Mouse (Mus musculus) stomach, embryonic 14.5 days (tissue): ENCODE measurements at regions not wholly inside any gene's neighbourhood (a gene's known extent, or its start where the extent isn't known, plus 50 kb on each side); places are given as distances from the start of the nearest gene placed in this dataset.

ENCODE experiments used
- ATAC-seq: fragments of 200-750 bp; cut with Nextera tagmentation; 2 replicates; pipeline ENCODE4 v1.8.0; 2017; ENCODE audit warnings: low read depth, moderate TSS enrichment; ENCODE audit not compliant: insufficient number of reproducible peaks, insufficient read depth, low FRiP score
- H3K27ac ChIP-seq: fragments of 300-500 bp; sonication (generic); 2 replicates; pipeline ENCODE4 v1.5.1; 2014; ENCODE audit warnings: mild to moderate bottlenecking, low read length, moderate library complexity, mixed read lengths
- H3K27me3 ChIP-seq: fragments of 300-500 bp; sonication (generic); 2 replicates; pipeline ENCODE4 v1.6.1; 2014; ENCODE audit warnings: low read length, control low read depth, mixed read lengths; ENCODE audit not compliant: control insufficient read depth, insufficient read depth
- H3K36me3 ChIP-seq: fragments of 300-500 bp; sonication (generic); 2 replicates; pipeline ENCODE4 v1.6.1; 2014; ENCODE audit warnings: mild to moderate bottlenecking, control low read depth, low read length, moderate library complexity, mixed read lengths; ENCODE audit not compliant: control insufficient read depth, insufficient read depth
- H3K4me1 ChIP-seq: fragments of 300-500 bp; sonication (generic); 2 replicates; pipeline ENCODE4 v1.6.1; 2014; ENCODE audit warnings: low read length, control low read depth, mixed read lengths; ENCODE audit not compliant: control insufficient read depth, insufficient read depth
- H3K4me2 ChIP-seq: fragments of 300-500 bp; sonication (generic); replicated peaks from 2 replicates; pipeline ENCODE4 v1.6.1; 2014; ENCODE audit warnings: low read depth, low read length, control low read depth
- H3K4me3 ChIP-seq: fragments of 300-500 bp; sonication (generic); 2 replicates; pipeline ENCODE4 v1.5.1; 2014; ENCODE audit warnings: low read depth, low read length, control low read depth
- H3K9ac ChIP-seq: fragments of 300-500 bp; sonication (generic); replicated peaks from 2 replicates; pipeline ENCODE4 v1.6.1; 2014; ENCODE audit warnings: low read depth, mild to moderate bottlenecking, control low read depth, low read length, moderate library complexity, mixed read lengths
- H3K9me3 ChIP-seq: fragments of 300-500 bp; sonication (generic); 2 replicates; pipeline ENCODE4 v1.6.1; 2016; ENCODE audit warnings: low read depth, low read length, control low read depth; ENCODE audit not compliant: control insufficient read depth
- WGBS: fragments of 180-500 bp; shearing (Covaris S2); extraction: QIAGEN DNeasy Blood & Tissue Kit; methylation state at CpG from one replicate; pipeline ENCODE4 v1.1.7; 2014; 5-methylcytosine and 5-hydroxymethylcytosine counted together

DNA sequence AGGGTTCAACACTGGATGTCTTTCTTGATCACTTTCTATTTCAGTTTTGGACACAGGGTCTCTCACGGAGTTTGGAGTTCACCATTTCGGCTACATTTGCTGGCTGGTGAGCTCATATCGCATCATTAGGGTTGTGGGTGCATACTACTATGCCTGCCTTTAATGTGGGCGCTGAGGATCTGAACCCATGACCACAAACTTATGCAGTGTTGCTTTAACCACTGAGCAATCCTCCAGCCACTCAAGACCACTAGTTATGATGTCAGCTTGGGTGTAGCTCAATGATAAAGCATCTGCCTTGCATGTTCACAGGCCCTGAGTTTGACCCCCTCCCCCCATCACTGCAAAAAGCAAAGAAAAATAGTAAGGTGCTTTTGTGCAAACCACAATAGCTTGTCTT lies 178.8 kb upstream of the Ado start:
- Histone ChIP-seq H3K27me3 (no peaks in the 10 kb centered on the region), H3K27ac (no peak overlapping the region), H3K4me1 (no peaks in the 10 kb centered on the region), H3K9ac (no peak overlapping the region), H3K9me3 (no peaks in the 10 kb centered on the region), H3K36me3 (no peaks in the 10 kb centered on the region), H3K4me3 (no peak overlapping the region), H3K4me2 (no peak overlapping the region)
- 94% methylated on average over 4 of the region's 4 CpGs for WGBS
- no peak for ATAC-seq

DNA sequence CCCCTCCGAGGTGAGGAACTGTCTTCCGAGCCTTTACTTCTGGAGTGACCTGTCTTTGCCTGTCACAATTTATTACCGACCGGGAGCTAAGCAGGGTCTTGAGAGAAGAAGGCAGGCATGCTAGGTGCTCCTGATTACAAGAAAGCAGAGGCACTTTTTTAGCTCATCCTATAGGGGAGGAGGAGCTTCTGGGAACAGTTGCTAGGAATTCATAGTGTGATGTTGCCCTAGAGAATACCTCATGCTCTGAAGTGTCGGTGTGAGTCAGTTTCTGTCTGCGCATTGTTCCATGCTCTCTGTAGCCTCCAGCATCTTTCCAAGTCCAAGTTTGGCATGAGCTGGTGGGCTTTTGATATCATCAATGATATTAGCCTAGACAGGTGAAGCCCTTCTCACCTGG lies 178.0 kb upstream of the Ado start:
- ATAC-seq: no peak
- no peaks in the 10 kb centered on the region for H3K4me1 ChIP-seq
- H3K4me3 ChIP-seq: no peak overlapping the region
- no peaks in the 10 kb centered on the region for H3K9me3 ChIP-seq
- WGBS: 87% methylated on average over 6 of the region's 6 CpGs
- no peaks in the 10 kb centered on the region for H3K27me3 ChIP-seq
- H3K9ac ChIP-seq: no peak overlapping the region
- H3K27ac ChIP-seq: no peak overlapping the region
- H3K4me2 ChIP-seq: no peak overlapping the region
- H3K36me3 ChIP-seq: no peaks in the 10 kb centered on the region

DNA sequence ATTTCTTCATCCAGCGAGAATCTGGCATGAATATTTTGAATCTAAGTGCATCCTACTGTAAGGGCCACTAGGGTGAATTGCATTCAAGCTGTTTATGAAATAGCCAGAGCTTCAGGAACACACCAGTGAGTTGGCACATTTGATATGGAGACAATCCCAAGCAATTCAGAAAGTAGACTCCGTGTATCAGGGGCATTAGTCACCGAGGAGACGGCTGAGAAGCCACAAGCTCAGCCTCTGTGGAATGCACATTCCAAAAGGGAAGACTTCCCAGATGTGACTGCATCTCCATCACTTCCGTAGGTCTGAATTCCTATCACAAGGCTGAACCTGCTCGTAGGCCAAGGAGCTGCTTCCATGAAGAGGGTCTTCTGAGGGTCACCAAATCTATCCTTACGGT lies 177.6 kb upstream of the Ado start:
- no peaks in the 10 kb centered on the region for H3K36me3 ChIP-seq
- no peaks in the 10 kb centered on the region for H3K27me3 ChIP-seq
- H3K27ac ChIP-seq: no peak overlapping the region
- no peak overlapping the region for H3K9ac ChIP-seq
- no peaks in the 10 kb centered on the region for H3K4me1 ChIP-seq
- WGBS: 69% methylated on average over 7 of the region's 7 CpGs
- H3K9me3 ChIP-seq: no peaks in the 10 kb centered on the region
- no peak overlapping the region for H3K4me3 ChIP-seq
- no peak overlapping the region for H3K4me2 ChIP-seq
- ATAC-seq: no peak

DNA sequence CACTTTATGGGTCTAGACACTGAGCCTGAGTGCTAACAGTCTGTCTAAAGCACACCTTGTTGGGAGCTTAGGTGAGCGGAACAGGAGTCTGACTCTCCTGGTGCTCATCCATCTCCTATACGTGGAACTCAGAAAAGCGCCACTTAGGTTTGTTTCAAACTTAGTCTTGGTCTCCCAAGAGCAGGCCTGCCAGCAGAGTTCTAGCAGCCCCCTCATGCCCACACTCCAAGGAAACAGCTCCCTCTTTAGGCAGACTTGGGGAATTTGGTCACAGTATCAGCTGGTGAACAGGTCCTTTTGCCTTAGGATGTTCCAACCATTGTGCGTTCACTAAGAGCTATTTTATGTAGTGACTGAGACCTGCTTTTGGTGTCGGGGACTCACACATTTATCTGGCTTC lies 173.0 kb upstream of the Ado start:
- 44% methylated on average over 5 of the region's 5 CpGs for WGBS
- Histone ChIP-seq H3K4me2 (no peak overlapping the region), H3K9ac (no peak overlapping the region), H3K27ac (no peak overlapping the region), H3K4me1 (no peaks in the 10 kb centered on the region), H3K9me3 (no peaks in the 10 kb centered on the region), H3K4me3 (no peak overlapping the region), H3K27me3 (no peaks in the 10 kb centered on the region), H3K36me3 (no peaks in the 10 kb centered on the region)
- no peak for ATAC-seq

DNA sequence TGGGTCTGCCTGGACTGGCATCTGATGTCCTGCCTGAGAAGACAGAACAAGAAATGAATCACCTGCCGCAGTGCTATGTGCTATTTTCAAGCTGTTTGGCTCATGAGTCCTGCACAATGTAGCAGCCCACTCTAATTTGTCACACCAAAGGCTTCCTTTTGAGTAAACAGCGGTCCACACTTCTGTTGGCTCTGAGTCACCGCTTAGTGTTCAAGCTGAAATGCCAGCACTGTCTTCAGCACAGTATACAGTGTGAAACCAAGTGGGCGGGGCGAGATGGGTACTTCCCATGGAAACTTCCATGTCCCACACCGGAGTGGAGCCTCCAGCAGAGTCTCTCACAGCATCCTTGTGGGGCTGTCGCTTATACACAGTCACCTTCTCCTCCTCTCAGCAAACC lies 168.8 kb upstream of the Ado start:
- ATAC-seq: no peak
- Histone ChIP-seq H3K27me3 (no peaks in the 10 kb centered on the region), H3K4me1 (no peaks in the 10 kb centered on the region), H3K9ac (no peak overlapping the region), H3K4me2 (no peak overlapping the region), H3K4me3 (no peak overlapping the region), H3K36me3 (no peaks in the 10 kb centered on the region), H3K9me3 (no peaks in the 10 kb centered on the region), H3K27ac (no peak overlapping the region)
- WGBS: 72% methylated on average over 7 of the region's 7 CpGs

DNA sequence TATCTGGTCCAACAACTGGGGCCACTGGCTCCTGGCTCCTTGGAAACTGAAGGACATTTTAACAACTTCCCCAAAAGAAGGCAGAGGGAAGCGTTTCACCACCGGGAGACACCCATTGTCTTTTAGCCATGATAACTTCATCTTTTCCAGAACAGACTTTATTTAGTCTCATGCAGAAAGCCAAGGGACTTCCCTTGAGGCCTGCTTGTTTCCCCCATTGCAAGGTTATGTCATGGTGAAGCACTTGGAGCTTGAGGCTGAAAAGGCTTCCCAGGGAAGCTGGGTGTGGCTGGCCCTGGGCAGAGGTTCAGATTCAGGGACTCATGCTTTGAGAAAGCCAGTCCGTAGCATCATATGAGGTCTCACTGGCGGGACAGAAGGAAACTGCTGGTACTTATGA lies 166.3 kb upstream of the Ado start:
- WGBS: 85% methylated on average over 4 of the region's 4 CpGs
- H3K36me3 ChIP-seq: no peaks in the 10 kb centered on the region
- no peak overlapping the region for H3K27ac ChIP-seq
- H3K9ac ChIP-seq: no peak overlapping the region
- no peaks in the 10 kb centered on the region for H3K9me3 ChIP-seq
- no peak overlapping the region for H3K4me2 ChIP-seq
- ATAC-seq: no peak
- no peaks in the 10 kb centered on the region for H3K27me3 ChIP-seq
- H3K4me1 ChIP-seq: no peaks in the 10 kb centered on the region
- H3K4me3 ChIP-seq: no peak overlapping the region

- no peak overlapping the region for H3K4me3 ChIP-seq
- no peaks in the 10 kb centered on the region for H3K4me1 ChIP-seq
- no peak for ATAC-seq
- H3K36me3 ChIP-seq: no peaks in the 10 kb centered on the region
- no peak overlapping the region for H3K9ac ChIP-seq
- H3K9me3 ChIP-seq: no peaks in the 10 kb centered on the region
- WGBS: 79% methylated on average over 10 of the region's 10 CpGs
- no peak overlapping the region for H3K4me2 ChIP-seq
- no peaks in the 10 kb centered on the region for H3K27me3 ChIP-seq
- no peak overlapping the region for H3K27ac ChIP-seq
Observed at GRCm38 (mm10) chr10:67713098-67713497, 164.3 kb upstream of the Ado start.

- H3K27me3 ChIP-seq: no peaks in the 10 kb centered on the region
- 76% methylated on average over 6 of the region's 6 CpGs for WGBS
- ATAC-seq: no peak
Observed at GRCm38 (mm10) chr10:67712665-67713064, 163.9 kb upstream of the Ado start.

GRCm38 (mm10) chr10:67711961-67712360 lies 163.2 kb upstream of the Ado start:
- Histone ChIP-seq H3K9me3 (no peaks in the 10 kb centered on the region), H3K36me3 (no peaks in the 10 kb centered on the region), H3K4me1 (no peaks in the 10 kb centered on the region), H3K4me3 (no peak overlapping the region), H3K9ac (no peak overlapping the region), H3K4me2 (no peak overlapping the region), H3K27ac (no peak overlapping the region), H3K27me3 (no peaks in the 10 kb centered on the region)
- no peak for ATAC-seq
- 94% methylated on average over 3 of the region's 3 CpGs for WGBS

More at GRCm38 (mm10) chr10:67712665-67713064, 163.9 kb upstream of the Ado start:
- H3K4me2 ChIP-seq: no peak overlapping the region
- H3K4me3 ChIP-seq: no peak overlapping the region
- H3K9ac ChIP-seq: no peak overlapping the region
- H3K27ac ChIP-seq: no peak overlapping the region
- H3K9me3 ChIP-seq: no peaks in the 10 kb centered on the region
- H3K36me3 ChIP-seq: no peaks in the 10 kb centered on the region
- no peaks in the 10 kb centered on the region for H3K4me1 ChIP-seq
